Comparison of ENCODE assay signal across 16 mouse cellular contexts in genomic region chr12:88413239-88413638, GRCm38 (mm10).
"Had no signal": no experiment of that assay in that cellular context is flagged by ENCODE, and none has a peak within 500 bp of the region (broad histone marks: within the 10 kb centered on the region; RNA-seq: fewer than 3 reads in every experiment).

No protein-coding gene starts in this region.

- DNase-seq: retina, postnatal 1 day; right cerebral cortex, adult 18-20 months; right cerebral cortex, postnatal 14 days; right cerebral cortex, postnatal 25 days; right cerebral cortex, postnatal 4 days; spleen, adult 18-20 months; thymus, adult 18-20 months; thymus, adult 2 months; thymus, postnatal 14 days; thymus, postnatal 25 days; thymus, postnatal 36 days; thymus, postnatal 4 days had no signal

- H3K27ac ChIP-seq: neural tube, embryonic 13.5 days; neural tube, embryonic 15.5 days; stomach, embryonic 15.5 days; stomach, postnatal 0 days had no signal

- H3K36me3 ChIP-seq: stomach, embryonic 15.5 days had no signal

- H3K4me2 ChIP-seq: neural tube, embryonic 13.5 days; neural tube, embryonic 15.5 days; stomach, embryonic 15.5 days had no signal

- H3K4me3 ChIP-seq: neural tube, embryonic 13.5 days; neural tube, embryonic 15.5 days; stomach, embryonic 15.5 days had no signal

- H3K27me3 ChIP-seq: neural tube, embryonic 13.5 days; neural tube, embryonic 15.5 days; stomach, embryonic 15.5 days had no signal
